Mouse (Mus musculus): Measurements from ENCODE around the gene Psenen. TPM values are rescaled to one million over a fixed set of nuclear protein-coding genes. Genes with fewer than 3 reads are reported as not detected.
A peak's percentile ranks its signal among the peaks of the same experiment; 100 is the strongest.

Gene Psenen
- polyA plus RNA-seq, 1 experiment from 2014 or later = 145 TPM

DNA sequence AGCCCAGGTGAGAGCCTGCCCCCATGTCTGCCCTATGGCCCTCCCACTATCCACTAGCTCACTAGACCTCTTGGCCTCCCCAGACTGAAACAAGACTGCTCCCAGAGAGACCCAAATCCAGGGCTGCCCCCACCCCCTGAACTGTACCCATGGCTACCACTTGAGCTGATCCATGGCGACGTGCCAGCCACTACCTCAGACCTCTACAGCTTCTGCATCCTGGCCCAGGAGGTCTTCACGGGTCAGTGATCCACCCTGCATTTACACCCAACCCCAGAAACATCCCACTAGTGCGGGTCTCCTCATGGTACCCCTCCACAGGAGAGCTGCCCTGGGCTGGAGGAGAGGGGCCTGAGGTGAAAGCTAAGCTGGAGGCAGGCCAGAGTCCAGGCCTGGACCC, 43.0 kb downstream of the Psenen start:
- Histone ChIP-seq H3K36me3 (replicated peaks) (peaks cover 34% of the 10 kb centered on the region), H3K9ac (no peak overlapping the region), H3K27me3 (no peaks in the 10 kb centered on the region), H3K4me1 (peaks cover 8% of the 10 kb centered on the region; the same call in 1 of the 2 replicates), H3K4me3 (replicated peaks) (no peak overlapping the region), H3K4me2 (no peak overlapping the region), H3K27ac (peak overlapping the region; percentile 42; the same call in 1 of the 2 replicates), H3K9me3 (no peaks in the 10 kb centered on the region)
- no peak for ATAC-seq (ENCODE audit: low FRiP score)
- 67% methylated on average over 4 of the region's 4 CpGs for WGBS

- Histone ChIP-seq H3K4me1 (peaks cover 8% of the 10 kb centered on the region; the same call in 1 of the 2 replicates), H3K9me3 (no peaks in the 10 kb centered on the region), H3K9ac (no peak overlapping the region), H3K4me3 (replicated peaks) (no peak overlapping the region), H3K27ac (no peak overlapping the region), H3K4me2 (no peak overlapping the region), H3K27me3 (no peaks in the 10 kb centered on the region), H3K36me3 (replicated peaks) (peaks cover 14% of the 10 kb centered on the region)
- ATAC-seq (ENCODE audit: low FRiP score) = no peak
- 48% methylated on average over 8 of the region's 8 CpGs for WGBS
Measured at GRCm38 (mm10) chr7:30518325-30518724, 45.1 kb downstream of the Psenen start.

- WGBS = 55% methylated on average over 24 of the region's 24 CpGs
- no peak overlapping the region for H3K9ac ChIP-seq
- no peaks in the 10 kb centered on the region for H3K27me3 ChIP-seq
- no peaks in the 10 kb centered on the region for H3K36me3 ChIP-seq (replicated peaks)
- H3K9me3 ChIP-seq = no peaks in the 10 kb centered on the region
- H3K4me3 ChIP-seq (replicated peaks) = no peak overlapping the region
- no peaks in the 10 kb centered on the region for H3K4me1 ChIP-seq
- no peak overlapping the region for H3K27ac ChIP-seq
- ATAC-seq (ENCODE audit: low FRiP score) = no peak; the same call in 1 of the 2 replicates
- H3K4me2 ChIP-seq = no peak overlapping the region
Measured at GRCm38 (mm10) chr7:30515003-30515760, 48.2 kb downstream of the Psenen start.

Small RNA genes lying within 50 kb of the gene (microRNA-seq; reads per million reads assigned to microRNA genes)
- gene Gm38670 (3.2 reads per million, percentile 8 among the genes with 10 or more reads in this experiment), gene Mir3569 (not detected)

Other genes with a start within 250 kb of the Psenen start
- 21.8 and 23.5 TPM in 2 replicates for gene Syne4, start 248.8 kb downstream of the Psenen start, polyA plus RNA-seq (2016; fragmentation: Nextera tagmentation; extraction: Ambion mirVana)
- 2.0 TPM in 1 of 2 replicates, not detected in the other for gene E130208F15Rik, start 241.9 kb downstream of the Psenen start, polyA plus RNA-seq (2016; fragmentation: Nextera tagmentation; extraction: Ambion mirVana)
- gene Sdhaf1, start 239.7 kb downstream of the Psenen start, polyA plus RNA-seq (2016; fragmentation: Nextera tagmentation; extraction: Ambion mirVana) = 22.0 and 23.8 TPM in 2 replicates
- 7.3 and 8.1 TPM in 2 replicates for gene Lrfn3, start 200.9 kb downstream of the Psenen start, polyA plus RNA-seq (2016; fragmentation: Nextera tagmentation; extraction: Ambion mirVana)
- 11.3 and 11.7 TPM in 2 replicates for gene Tyrobp, start 149.9 kb downstream of the Psenen start, polyA plus RNA-seq (2016; fragmentation: Nextera tagmentation; extraction: Ambion mirVana)
- not detected in 2 replicates for gene Hcst, start 143.8 kb downstream of the Psenen start, polyA plus RNA-seq (2016; fragmentation: Nextera tagmentation; extraction: Ambion mirVana)
- gene Nfkbid, start 141.9 kb downstream of the Psenen start, polyA plus RNA-seq (2016; fragmentation: Nextera tagmentation; extraction: Ambion mirVana) = 0.97 and 1.4 TPM in 2 replicates
- 214 and 237 TPM in 2 replicates for gene Aplp1, start 118.1 kb downstream of the Psenen start, polyA plus RNA-seq (2016; fragmentation: Nextera tagmentation; extraction: Ambion mirVana)
- gene Kirrel2, start 105.9 kb downstream of the Psenen start, polyA plus RNA-seq (2016; fragmentation: Nextera tagmentation; extraction: Ambion mirVana) = 1.1 and 1.6 TPM in 2 replicates
- 0.09 and 0.35 TPM in 2 replicates for gene Nphs1, start 105.3 kb downstream of the Psenen start, polyA plus RNA-seq (2016; fragmentation: Nextera tagmentation; extraction: Ambion mirVana)
- not detected in 2 replicates for gene Prodh2, start 70.0 kb downstream of the Psenen start, polyA plus RNA-seq (2016; fragmentation: Nextera tagmentation; extraction: Ambion mirVana)
- gene Arhgap33, start 28.6 kb downstream of the Psenen start, polyA plus RNA-seq (2016; fragmentation: Nextera tagmentation; extraction: Ambion mirVana) = 89.4 and 98.9 TPM in 2 replicates
- gene Hspb6, start 11.4 kb downstream of the Psenen start, polyA plus RNA-seq (2016; fragmentation: Nextera tagmentation; extraction: Ambion mirVana) = 7.9 and 8.4 TPM in 2 replicates
- gene Proser3, start 11.3 kb downstream of the Psenen start, polyA plus RNA-seq (2016; fragmentation: Nextera tagmentation; extraction: Ambion mirVana) = 16.1 and 18.6 TPM in 2 replicates
- 51.7 and 63.1 TPM in 2 replicates for gene Lin37, start 3.8 kb downstream of the Psenen start, polyA plus RNA-seq (2016; fragmentation: Nextera tagmentation; extraction: Ambion mirVana)
- 88.1 and 95.7 TPM in 2 replicates for gene U2af1l4, start 326 bp downstream of the Psenen start, polyA plus RNA-seq (2016; fragmentation: Nextera tagmentation; extraction: Ambion mirVana)
- gene Gm49396, start 283 bp downstream of the Psenen start, polyA plus RNA-seq (2016; fragmentation: Nextera tagmentation; extraction: Ambion mirVana) = 24.0 and 24.9 TPM in 2 replicates
- 3.4 and 5.6 TPM in 2 replicates for gene Igflr1, start 1.8 kb upstream of the Psenen start, polyA plus RNA-seq (2016; fragmentation: Nextera tagmentation; extraction: Ambion mirVana)
- 13.0 TPM in 2 replicates for gene Kmt2b, start 25.1 kb upstream of the Psenen start, polyA plus RNA-seq (2016; fragmentation: Nextera tagmentation; extraction: Ambion mirVana)
- gene Zbtb32, start 35.3 kb upstream of the Psenen start, polyA plus RNA-seq (2016; fragmentation: Nextera tagmentation; extraction: Ambion mirVana) = 0.32 and 0.46 TPM in 2 replicates
- gene Upk1a, start 49.2 kb upstream of the Psenen start, polyA plus RNA-seq (2016; fragmentation: Nextera tagmentation; extraction: Ambion mirVana) = 0.23 and 0.61 TPM in 2 replicates
- gene Cox6b1, start 62.5 kb upstream of the Psenen start, polyA plus RNA-seq (2016; fragmentation: Nextera tagmentation; extraction: Ambion mirVana) = 814 and 871 TPM in 2 replicates
- gene Etv2, start 72.2 kb upstream of the Psenen start, polyA plus RNA-seq (2016; fragmentation: Nextera tagmentation; extraction: Ambion mirVana) = not detected in 2 replicates
- 144 and 150 TPM in 2 replicates for gene Rbm42, start 86.7 kb upstream of the Psenen start, polyA plus RNA-seq (2016; fragmentation: Nextera tagmentation; extraction: Ambion mirVana)
- 63.7 and 64.5 TPM in 2 replicates for gene Haus5, start 101.4 kb upstream of the Psenen start, polyA plus RNA-seq (2016; fragmentation: Nextera tagmentation; extraction: Ambion mirVana)
- not detected in 2 replicates for gene Pmis2, start 108.0 kb upstream of the Psenen start, polyA plus RNA-seq (2016; fragmentation: Nextera tagmentation; extraction: Ambion mirVana)
- 0.33 TPM in 1 of 2 replicates, not detected in the other for gene 2200002J24Rik, start 135.3 kb upstream of the Psenen start, polyA plus RNA-seq (2016; fragmentation: Nextera tagmentation; extraction: Ambion mirVana)
- 1.6 and 1.8 TPM in 2 replicates for gene Atp4a, start 148.6 kb upstream of the Psenen start, polyA plus RNA-seq (2016; fragmentation: Nextera tagmentation; extraction: Ambion mirVana)
- gene Tmem147, start 165.9 kb upstream of the Psenen start, polyA plus RNA-seq (2016; fragmentation: Nextera tagmentation; extraction: Ambion mirVana) = 135 and 144 TPM in 2 replicates
- gene Gapdhs, start 180.1 kb upstream of the Psenen start, polyA plus RNA-seq (2016; fragmentation: Nextera tagmentation; extraction: Ambion mirVana) = 0.49 and 0.69 TPM in 2 replicates
- 1.5 and 2.0 TPM in 2 replicates for gene Sbsn, start 187.8 kb upstream of the Psenen start, polyA plus RNA-seq (2016; fragmentation: Nextera tagmentation; extraction: Ambion mirVana)
- not detected in 2 replicates for gene Dmkn, start 200.1 kb upstream of the Psenen start, polyA plus RNA-seq (2016; fragmentation: Nextera tagmentation; extraction: Ambion mirVana)
- not detected in 2 replicates for gene Krtdap, start 224.3 kb upstream of the Psenen start, polyA plus RNA-seq (2016; fragmentation: Nextera tagmentation; extraction: Ambion mirVana)